29 mouse cellular contexts compared by ENCODE assay signal in genomic region chr10:103339928-103340327, GRCm38 (mm10). TPM values are rescaled to one million over a fixed set of nuclear protein-coding genes. Genes with fewer than 3 reads are reported as not detected.
DNase-seq lines count a peak whose midpoint lies in the region; ATAC-seq lines count a peak whose summit lies in the region.
"Had no signal": no experiment of that assay in that cellular context is flagged by ENCODE, and none has a peak within 500 bp of the region (broad histone marks: within the 10 kb centered on the region; RNA-seq: fewer than 3 reads in every experiment).

No protein-coding gene starts in this region.

- no peak for ATAC-seq in forebrain, embryonic 14.5 days
- no peak for ATAC-seq in forebrain, embryonic 15.5 days (replicated peaks)
- ATAC-seq: activated CD4-positive, CD25-positive, alpha-beta regulatory T cell, adult 4 months; forebrain, embryonic 13.5 days; hindbrain, postnatal 0 days; inflammation-experienced regulatory T-cells, adult 6 months had no signal

- H3K27ac ChIP-seq in forebrain, embryonic 14.5 days (ENCODE audit: low read depth, low read length) = no peak overlapping the region
- H3K27ac ChIP-seq in forebrain, embryonic 15.5 days (replicated peaks) = no peak overlapping the region
- H3K27ac ChIP-seq: embryonic facial prominence, embryonic 10.5 days; embryonic facial prominence, embryonic 13.5 days; forebrain, embryonic 13.5 days; heart, adult 2 months; heart, embryonic 10.5 days; heart, embryonic 13.5 days; hindbrain, embryonic 14.5 days; hindbrain, postnatal 0 days had no signal

- H3K4me2 ChIP-seq in forebrain, embryonic 14.5 days (ENCODE audit: low read length) = no peak overlapping the region
- H3K4me2 ChIP-seq in forebrain, embryonic 15.5 days (replicated peaks) = no peak overlapping the region
- H3K4me2 ChIP-seq: embryonic facial prominence, embryonic 13.5 days; forebrain, embryonic 13.5 days; heart, embryonic 13.5 days; hindbrain, embryonic 14.5 days had no signal

- no peaks in the 10 kb centered on the region for H3K27me3 ChIP-seq in forebrain, embryonic 14.5 days (replicated peaks; ENCODE audit: control insufficient read depth, insufficient read depth, low read length)
- H3K27me3 ChIP-seq in forebrain, embryonic 15.5 days = no peaks in the 10 kb centered on the region
- H3K27me3 ChIP-seq: embryonic facial prominence, embryonic 13.5 days; forebrain, embryonic 13.5 days; heart, embryonic 13.5 days had no signal

- H3K9me3 ChIP-seq in forebrain, embryonic 14.5 days (replicated peaks; ENCODE audit: control insufficient read depth, low read length) = no peaks in the 10 kb centered on the region
- H3K9me3 ChIP-seq in forebrain, embryonic 15.5 days = no peaks in the 10 kb centered on the region
- H3K9me3 ChIP-seq: embryonic facial prominence, embryonic 10.5 days; embryonic facial prominence, embryonic 13.5 days; forebrain, embryonic 13.5 days; heart, embryonic 10.5 days; heart, embryonic 13.5 days had no signal

- no peak overlapping the region for H3K9ac ChIP-seq in forebrain, embryonic 14.5 days (ENCODE audit: low read length)
- no peak overlapping the region for H3K9ac ChIP-seq in forebrain, embryonic 15.5 days (replicated peaks)
- H3K9ac ChIP-seq: embryonic facial prominence, embryonic 13.5 days; forebrain, embryonic 13.5 days; heart, embryonic 13.5 days; hindbrain, embryonic 14.5 days had no signal

- no peaks in the 10 kb centered on the region for H3K36me3 ChIP-seq in forebrain, embryonic 14.5 days (ENCODE audit: control insufficient read depth, insufficient read depth, low read length)
- no peaks in the 10 kb centered on the region for H3K36me3 ChIP-seq in forebrain, embryonic 15.5 days
- H3K36me3 ChIP-seq: embryonic facial prominence, embryonic 10.5 days; embryonic facial prominence, embryonic 13.5 days; heart, embryonic 10.5 days; heart, embryonic 13.5 days had no signal

- no peaks in the 10 kb centered on the region for H3K4me1 ChIP-seq in forebrain, embryonic 14.5 days (ENCODE audit: control insufficient read depth, insufficient read depth, low read length)
- H3K4me1 ChIP-seq in forebrain, embryonic 15.5 days = no peaks in the 10 kb centered on the region
- H3K4me1 ChIP-seq: embryonic facial prominence, embryonic 10.5 days; embryonic facial prominence, embryonic 13.5 days; forebrain, embryonic 13.5 days; heart, embryonic 10.5 days; heart, embryonic 13.5 days had no signal

- no peak overlapping the region for H3K4me3 ChIP-seq in forebrain, embryonic 14.5 days (ENCODE audit: low read depth, low read length)
- H3K4me3 ChIP-seq in forebrain, embryonic 15.5 days = no peak overlapping the region
- H3K4me3 ChIP-seq: embryonic facial prominence, embryonic 10.5 days; embryonic facial prominence, embryonic 13.5 days; erythroblast, embryonic 14.5 days; forebrain, embryonic 13.5 days; heart, adult 2 months; heart, embryonic 10.5 days; heart, embryonic 13.5 days had no signal

- DNase-seq in forebrain, embryonic 14.5 days (ENCODE audit: low spot score) = peak; percentile 14
- DNase-seq in layer of hippocampus, adult 11-12 months (ENCODE audit: low spot score) = peak; percentile 15
- no peak for DNase-seq in layer of hippocampus, postnatal 10 days (ENCODE audit: low spot score in 2 of 2)
- DNase-seq in layer of hippocampus, adult 9-10 months (ENCODE audit: low spot score) = peak; percentile 24
- DNase-seq in layer of hippocampus, postnatal 25 days (ENCODE audit: extremely low spot score in 1 of 2, low spot score in 1 of 2) = no peak
- no peak for DNase-seq in kidney, postnatal 36 days
- DNase-seq in embryo, embryonic 10.5 days (ENCODE audit: low spot score) = no peak
- DNase-seq: adrenal gland, adult 8-10 months; adrenal gland, postnatal 25 days; cerebellum, adult 11 months; cerebellum, adult 2 months; cerebellum, adult 9-11 months; cerebellum, postnatal 25 days; embryo, embryonic 11 days; gastrocnemius, postnatal 36 days; heart, adult 2 months; heart, postnatal 14 days; heart, postnatal 4 days had no signal

- WGBS in forebrain, embryonic 14.5 days = 85% methylated on average over 5 of the region's 5 CpGs
- 78% methylated on average over 5 of the region's 5 CpGs for WGBS in forebrain, embryonic 15.5 days

RNA-seq across cellular contexts. Expression of gene Slc6a15, which starts 27.7 kb away (rescaled TPM):
- 57.6 and 74.8 TPM in 2 replicates for polyA plus RNA-seq in forebrain, embryonic 14.5 days (2014; fragmentation: Nextera tagmentation; extraction: Ambion mirVana)
- polyA plus RNA-seq in forebrain, embryonic 15.5 days (2015; fragmentation: Nextera tagmentation; extraction: Ambion mirVana) = 66.5 and 89.6 TPM in 2 replicates
- total RNA-seq in layer of hippocampus, postnatal 10 days (2021) = 100 to 1,000 TPM; 133 to 142 TPM
- 10 to 100 TPM; 70.1 to 82.4 TPM for total RNA-seq in layer of hippocampus, postnatal 25 days (2021)
- polyA plus RNA-seq: activated CD4-positive, CD25-positive, alpha-beta regulatory T cell, adult 4 months; erythroblast, embryonic 14.5 days; inflammation-experienced regulatory T-cells, adult 6 months had no signal

Comparison
In these comparisons a context has a peak if more than half of its experiments do, and no peak if none do; other contexts are left out.
1. DNase-seq: peak in forebrain, embryonic 14.5 days (single experiment), layer of hippocampus, adult 11-12 months (single experiment) and layer of hippocampus, adult 9-10 months (single experiment); none in layer of hippocampus, postnatal 10 days (0 of 2), layer of hippocampus, postnatal 25 days (0 of 2), kidney, postnatal 36 days (0 of 2) and embryo, embryonic 10.5 days (single experiment).